Mouse (Mus musculus) adipose tissue, adult 10 weeks (tissue): ENCODE data around the gene Cd40. TPM values are rescaled to one million over a fixed set of nuclear protein-coding genes. Genes with fewer than 3 reads are reported as not detected.

Experiments
- polyA plus RNA-seq: library from polyadenylated mRNA; stranded (reverse); fragments of 350-450 nt; fragmentation: Illumina TruSeq; extraction: RNeasy Lipid Tissue Mini Kit (QIAGEN cat#74804); gene quantifications from one replicate; pipeline ENCODE4 v1.2.3, GENCODE M21; 2014; ENCODE audit warnings: low read depth, low replicate concordance

Gene Cd40
- polyA plus RNA-seq = 2.2 TPM

GRCm38 (mm10) chr2:165054888-165055852 is at the start of gene Cd40:
TSS of gene Cd40 (plus strand) at chr2:165055627.

DNA sequence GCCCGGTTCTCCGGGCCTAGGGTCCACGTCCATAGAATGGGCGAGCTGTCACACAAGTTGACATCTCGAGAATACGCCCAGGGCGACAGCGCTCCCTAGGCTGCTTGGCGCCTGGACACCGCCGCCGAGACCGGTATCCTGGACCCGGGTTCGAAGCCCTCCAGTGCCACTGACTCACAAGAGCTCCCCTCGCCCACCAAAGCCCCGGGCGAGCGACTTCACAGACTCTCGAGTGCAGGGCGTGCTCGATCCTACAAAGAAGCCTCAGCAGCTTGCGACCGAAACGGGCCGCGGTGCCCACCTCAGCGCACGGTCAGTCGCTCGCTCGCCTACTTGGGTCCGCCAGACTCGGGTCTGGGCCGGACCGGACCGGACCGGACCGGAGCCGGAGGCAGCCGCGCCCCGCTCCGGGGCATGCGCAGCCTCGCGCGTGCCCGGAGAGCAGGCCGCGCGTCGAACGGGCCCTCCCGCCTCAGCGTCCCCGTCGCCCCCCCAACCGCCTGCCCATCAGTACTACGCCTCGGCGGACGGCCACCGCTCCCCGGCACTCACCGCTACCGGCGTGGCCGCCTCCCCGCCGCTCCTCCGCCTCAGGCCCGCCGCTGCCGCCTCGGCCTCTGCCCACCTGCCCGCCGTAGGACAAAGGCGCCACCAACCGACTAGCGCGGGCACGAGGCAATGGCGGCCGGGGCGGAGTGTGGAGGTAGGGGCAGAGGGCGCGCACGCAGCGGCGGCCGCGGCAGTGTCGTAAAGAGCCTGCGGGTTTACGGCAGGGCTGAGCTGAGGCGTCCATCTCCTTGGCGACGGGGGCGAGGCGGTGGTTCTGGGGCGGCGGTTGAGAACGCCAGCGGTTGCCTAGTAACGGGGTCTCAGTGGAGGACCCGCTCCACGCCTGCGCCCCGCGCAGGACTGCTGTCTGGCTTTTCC is 21.0 kb upstream of the Cd40 start, which contains the start of gene Ncoa5:
Gene Ncoa5 (minus strand): TSS at position 737 of the 927 bp plus-strand sequence.

GRCm38 (mm10) chr2:165090650-165091049 is 35.2 kb downstream of the Cd40 start, which contains the start of gene 1700025C18Rik:
TSS of gene 1700025C18Rik (minus strand) at chr2:165090750.

Other genes starting within 250 kb of the Cd40 start
- 8.6 TPM for gene Zswim1, start 232.9 kb upstream of the Cd40 start, polyA plus RNA-seq
- gene Spata25, start 227.1 kb upstream of the Cd40 start, polyA plus RNA-seq = 1.6 TPM
- gene Ctsa, start 222.8 kb upstream of the Cd40 start, polyA plus RNA-seq = 142 TPM
- gene Neurl2, start 222.2 kb upstream of the Cd40 start, polyA plus RNA-seq = 3.0 TPM
- 169 TPM for gene Pltp, start 197.9 kb upstream of the Cd40 start, polyA plus RNA-seq
- 38.8 TPM for gene Pcif1, start 176.3 kb upstream of the Cd40 start, polyA plus RNA-seq
- 11.1 TPM for gene Zfp335, start 143.9 kb upstream of the Cd40 start, polyA plus RNA-seq
- 9.1 TPM for gene Mmp9, start 114.8 kb upstream of the Cd40 start, polyA plus RNA-seq
- 1.6 TPM for gene Slc12a5, start 94.8 kb upstream of the Cd40 start, polyA plus RNA-seq
- 23.6 TPM for gene Ncoa5, start 20.8 kb upstream of the Cd40 start, polyA plus RNA-seq
- not detected for gene 1700025C18Rik, start 35.1 kb downstream of the Cd40 start, polyA plus RNA-seq
- not detected for gene Cdh22, start 179.2 kb downstream of the Cd40 start, polyA plus RNA-seq
- gene Slc35c2, start 232.2 kb downstream of the Cd40 start, polyA plus RNA-seq = 35.2 TPM